8 mouse cellular contexts compared by ENCODE assay signal in genomic region chr11:4949256-4950044, GRCm38 (mm10). TPM values are rescaled to one million over a fixed set of nuclear protein-coding genes. Genes with fewer than 3 reads are reported as not detected.
A peak's percentile ranks its signal among the peaks of the same experiment; 100 is the strongest.
DNase-seq lines count a peak whose midpoint lies in the region; ATAC-seq and TF ChIP-seq lines count a peak whose summit lies in the region.

No protein-coding gene starts in this region.

- H3K27me3 ChIP-seq in liver, embryonic 12.5 days (replicated peaks) = peaks cover 100% of the 10 kb centered on the region
- H3K27me3 ChIP-seq in midbrain, postnatal 0 days (ENCODE audit: insufficient read depth, low read length) = peaks cover 23% of the 10 kb centered on the region

- DNase-seq in liver = peak; percentile 71
- peak; percentile 69 for DNase-seq in brain, adult 2 months (ENCODE audit: low read depth, low spot score)
- peak; percentile 51 to 75 for DNase-seq in heart, postnatal 10 days
- DNase-seq in left cerebral cortex, postnatal 36 days (ENCODE audit: low spot score in 2 of 2) = peak; percentile 24 to 34
- DNase-seq in midbrain, postnatal 0 days (ENCODE audit: low spot score) = peak; percentile 38
- DNase-seq in urinary bladder, postnatal 4 days (ENCODE audit: low spot score in 2 of 2) = peak; percentile 35 to 80
- DNase-seq in c-Kit-positive CD71-positive TER-119-positive erythroid progenitor cells, embryonic 14.5 days (ENCODE audit: low spot score) = no peak

- H3K36me3 ChIP-seq in liver, embryonic 12.5 days = no peaks in the 10 kb centered on the region
- no peaks in the 10 kb centered on the region for H3K36me3 ChIP-seq in midbrain, postnatal 0 days (ENCODE audit: insufficient read depth, low read length)

- no peaks in the 10 kb centered on the region for H3K9me3 ChIP-seq in liver, embryonic 12.5 days (replicated peaks)
- no peaks in the 10 kb centered on the region for H3K9me3 ChIP-seq in midbrain, postnatal 0 days (ENCODE audit: low read length)

- TF ChIP-seq CTCF in midbrain, postnatal 0 days (IDR thresholded peaks at IDR 0.05) = peak; percentile 25; the same call in 1 of the 2 replicates

- H3K4me2 ChIP-seq in liver, embryonic 12.5 days = no peak overlapping the region
- peak overlapping the region; percentile 78 for H3K4me2 ChIP-seq in midbrain, postnatal 0 days (ENCODE audit: low read depth, low read length, poor library complexity, severe bottlenecking)

- 7% methylated on average over 23 of the region's 23 CpGs for WGBS in liver, embryonic 12.5 days (ENCODE audit: insufficient replicate concordance)
- WGBS in midbrain, postnatal 0 days = 6% methylated on average over 23 of the region's 23 CpGs

- H3K27ac ChIP-seq in liver, embryonic 12.5 days = no peak overlapping the region
- H3K27ac ChIP-seq in midbrain, postnatal 0 days (ENCODE audit: low read depth, low read length) = no peak overlapping the region

- intact Hi-C loops in heart, postnatal 10 days (cut with DNase I) = no loop called here
- intact Hi-C loops in left cerebral cortex, postnatal 36 days (cut with DNase I) = no loop called here

- H3K4me3 ChIP-seq in liver, embryonic 12.5 days = no peak overlapping the region
- peak overlapping the region; percentile 84 for H3K4me3 ChIP-seq in midbrain, postnatal 0 days (ENCODE audit: low read depth, low read length)

- H3K9ac ChIP-seq in liver, embryonic 12.5 days = no peak overlapping the region
- H3K9ac ChIP-seq in midbrain, postnatal 0 days (replicated peaks; ENCODE audit: low read length, poor library complexity, severe bottlenecking) = peak overlapping the region; percentile 79

- peaks cover 25% of the 10 kb centered on the region for H3K4me1 ChIP-seq in liver, embryonic 12.5 days
- 0 out of 2 replicates have a peak, but pooled peaks cover 10% of the 10 kb centered on the region for H3K4me1 ChIP-seq in midbrain, postnatal 0 days (ENCODE audit: insufficient read depth, low read length)

- ATAC-seq in liver, embryonic 12.5 days = no peak
- ATAC-seq in midbrain, postnatal 0 days (ENCODE audit: low FRiP score) = no peak

RNA-seq across cellular contexts. Expression of gene Nefh, which starts 1.6 kb away (rescaled TPM):
- 0.66 and 0.73 TPM in 2 replicates for polyA plus RNA-seq in liver, embryonic 12.5 days (2016; fragmentation: Nextera tagmentation; extraction: Ambion mirVana)
- under 1 TPM in 1 of 2 experiments, not detected in 1; 0.07 TPM for total RNA-seq in heart, postnatal 10 days (2021)
- total RNA-seq in left cerebral cortex, postnatal 36 days (2021) = 10 to 100 TPM; 44.0 to 47.2 TPM
- total RNA-seq in midbrain, postnatal 0 days (2014; rRNA removed) = 13.0 and 15.7 TPM in 2 replicates
- polyA plus RNA-seq in midbrain, postnatal 0 days (2015; fragmentation: Nextera tagmentation; extraction: Ambion mirVana) = 7.7 and 8.3 TPM in 2 replicates

RNA-seq across cellular contexts. Expression of gene Ap1b1, which starts 37.2 kb away (rescaled TPM):
- 110 TPM in 2 replicates for polyA plus RNA-seq in liver, embryonic 12.5 days (2016; fragmentation: Nextera tagmentation; extraction: Ambion mirVana)
- 10 to 100 TPM; 46.8 to 50.9 TPM for total RNA-seq in heart, postnatal 10 days (2021)
- total RNA-seq in left cerebral cortex, postnatal 36 days (2021) = 100 to 1,000 TPM; 145 to 153 TPM
- total RNA-seq in midbrain, postnatal 0 days (2014; rRNA removed) = 122 and 130 TPM in 2 replicates
- polyA plus RNA-seq in midbrain, postnatal 0 days (2015; fragmentation: Nextera tagmentation; extraction: Ambion mirVana) = 94.8 and 99.5 TPM in 2 replicates

RNA-seq across cellular contexts. Expression of gene Thoc5, which starts 54.3 kb away (rescaled TPM):
- polyA plus RNA-seq in liver, embryonic 12.5 days (2016; fragmentation: Nextera tagmentation; extraction: Ambion mirVana) = 27.8 and 28.1 TPM in 2 replicates
- 10 to 100 TPM; 19.7 to 21.5 TPM for total RNA-seq in heart, postnatal 10 days (2021)
- 10 to 100 TPM; 35.7 to 45.4 TPM for total RNA-seq in left cerebral cortex, postnatal 36 days (2021)
- 44.9 and 48.4 TPM in 2 replicates for total RNA-seq in midbrain, postnatal 0 days (2014; rRNA removed)
- polyA plus RNA-seq in midbrain, postnatal 0 days (2015; fragmentation: Nextera tagmentation; extraction: Ambion mirVana) = 44.6 and 45.2 TPM in 2 replicates

Comparison
In these comparisons a context has a peak if more than half of its experiments do, and no peak if none do; other contexts are left out.
1. RNA of gene Nefh, which starts 1.6 kb away (total RNA-seq): 44.0 to 47.2 TPM in left cerebral cortex, postnatal 36 days and 13.0 to 15.7 TPM in midbrain, postnatal 0 days; 0.07 TPM in heart, postnatal 10 days; every median in the first group is over 10 times any median in the second.